Mouse (Mus musculus): ENCODE data around the gene Osbpl7. TPM values are rescaled to one million over a fixed set of nuclear protein-coding genes. Genes with fewer than 3 reads are reported as not detected.

Gene Osbpl7
- total and polyA plus RNA-seq, 3 experiments, result 7.4 to 24.4 (median 17.6) TPM

DNA sequence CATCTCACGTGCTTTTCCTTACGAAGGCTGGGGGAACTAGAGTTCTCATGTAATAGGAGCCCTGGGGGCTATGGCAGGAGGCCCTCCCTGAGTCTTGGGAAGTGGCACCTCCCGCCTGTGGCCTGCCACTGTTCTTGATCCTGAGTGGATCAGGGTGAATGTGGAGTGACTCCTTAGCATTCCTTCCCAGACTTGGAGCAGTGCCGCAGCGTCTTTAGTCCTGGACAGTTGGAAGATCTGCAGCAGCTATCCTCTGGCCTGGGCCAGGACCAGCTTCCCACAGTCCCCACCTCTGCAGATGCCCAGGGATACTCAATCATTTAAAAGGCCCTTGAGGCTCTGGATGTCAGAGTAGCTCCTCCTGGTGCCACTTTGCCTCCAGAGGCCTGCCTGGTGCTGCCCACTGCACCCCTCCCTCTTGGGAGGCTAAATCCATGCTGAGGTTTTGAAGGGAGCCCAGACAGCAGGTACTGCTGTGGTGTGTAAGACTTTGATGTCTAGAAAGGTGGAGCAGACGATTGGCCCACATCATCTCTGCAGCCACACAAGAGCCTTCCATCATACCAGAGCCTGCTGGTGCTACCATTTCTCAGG lies 839 bp upstream of the Osbpl7 start:
- Histone ChIP-seq H3K4me2 (ENCODE audit: insufficient read depth, low read depth, poor library complexity, severe bottlenecking) (no peak overlapping the region), H3K79me2 (replicated peaks; ENCODE audit: control insufficient read depth, extremely low read depth, insufficient read depth, poor library complexity, severe bottlenecking) (peaks cover 17% of the 10 kb centered on the region), H3K27ac (ENCODE audit: insufficient read depth, low read depth) (no peak overlapping the region), H3K27me3 (replicated peaks) (no peaks in the 10 kb centered on the region), H3K4me1 (ENCODE audit: control insufficient read depth in 1 of 2, insufficient read depth in 2 of 2) (peaks cover 14 to 29% of the 10 kb centered on the region in 2 experiments), H3K9me3 (replicated peaks; ENCODE audit: low read length) (peaks cover 4% of the 10 kb centered on the region), H3K36me3 (replicated peaks in 1 of 2; ENCODE audit: control insufficient read depth in 1 of 2, insufficient read depth in 1 of 2, low read length in 1 of 2) (peaks cover 45 to 63% of the 10 kb centered on the region in 2 experiments), H3K9ac (ENCODE audit: insufficient read depth, low read depth) (no peak overlapping the region), H3K4me3 (replicated peaks in 1 of 3; ENCODE audit: low read depth in 2 of 3, low read length in 2 of 3, poor library complexity in 1 of 3) (peak overlapping the region in 2 of 3 experiments; percentile 74 to 95)
- dilution Hi-C loops (cut with MboI; ENCODE audit: extremely low pct_ligation_motif_present, extremely low pct_unique_long_range_greater_than_20kb, low sequenced_read_pairs) (no loop called here), in situ Hi-C loops (cut with MboI; ENCODE audit: low pct_ligation_motif_present, low pct_unique_long_range_greater_than_20kb, low sequenced_read_pairs) (no loop called here)
- TF ChIP-seq POLR2AphosphoS2 (IDR thresholded peaks at IDR 0.05; ENCODE audit: low read depth, low read length) (peak; percentile 73; the same call in 1 of the 2 replicates), NRF1 (IDR thresholded peaks at IDR 0.05; ENCODE audit: low read depth, low read length) (no peak), BHLHE40 (IDR thresholded peaks at IDR 0.05; ENCODE audit: low read depth, low read length) (no peak)
- no peak for DNase-seq (ENCODE audit: extremely low read depth)

DNA sequence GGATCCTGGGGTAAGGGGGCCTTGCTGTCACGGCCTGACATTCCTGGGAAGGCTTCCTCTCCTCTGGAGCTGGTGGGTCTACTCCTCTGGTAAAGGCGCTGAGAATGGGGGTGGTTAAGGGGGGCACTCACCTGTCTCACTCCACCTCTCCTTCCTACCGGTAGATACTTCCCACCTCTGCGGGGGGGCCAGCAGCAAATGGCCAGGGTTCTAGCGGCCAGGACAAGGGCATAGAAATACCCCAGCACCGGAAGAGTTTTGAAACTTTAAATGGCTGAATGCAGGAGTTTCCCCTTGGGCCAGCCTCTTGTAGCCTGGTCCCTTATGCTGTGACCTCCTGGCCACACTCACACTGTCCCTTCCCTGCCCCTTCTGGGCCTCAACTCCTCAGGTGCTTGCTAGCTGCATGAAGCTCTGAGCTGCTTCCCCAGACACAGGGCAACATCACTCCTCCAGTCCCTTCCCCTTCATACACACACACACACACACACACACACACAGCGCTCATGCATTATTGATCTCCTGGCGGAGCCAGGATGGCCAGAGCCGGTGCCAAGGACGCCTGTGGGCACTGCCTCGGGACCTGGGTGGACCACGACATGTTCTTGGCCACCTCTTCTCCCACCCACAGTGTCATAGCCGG lies 637 bp downstream of the Osbpl7 start:
- peaks cover 15% of the 10 kb centered on the region for H3K79me2 ChIP-seq (replicated peaks; ENCODE audit: control insufficient read depth, extremely low read depth, insufficient read depth, poor library complexity, severe bottlenecking)
- H3K9ac ChIP-seq (ENCODE audit: insufficient read depth, low read depth), result peak overlapping the region; percentile 81
- no peaks in the 10 kb centered on the region for H3K9me3 ChIP-seq (replicated peaks; ENCODE audit: low read length)
- in situ Hi-C loops (cut with MboI; ENCODE audit: low pct_ligation_motif_present, low pct_unique_long_range_greater_than_20kb, low sequenced_read_pairs) (no loop called here), dilution Hi-C loops (cut with MboI; ENCODE audit: extremely low pct_ligation_motif_present, extremely low pct_unique_long_range_greater_than_20kb, low sequenced_read_pairs) (no loop called here)
- H3K27me3 ChIP-seq (replicated peaks), result no peaks in the 10 kb centered on the region
- DNase-seq (ENCODE audit: extremely low read depth), result no peak
- peak overlapping the region; percentile 74 to 95 (median 92) for H3K4me3 ChIP-seq (replicated peaks in 1 of 3; ENCODE audit: low read depth in 2 of 3, low read length in 2 of 3, poor library complexity in 1 of 3)
- H3K36me3 ChIP-seq (replicated peaks in 1 of 2; ENCODE audit: control insufficient read depth in 1 of 2, insufficient read depth in 1 of 2, low read length in 1 of 2), result peaks cover 52 to 63% of the 10 kb centered on the region in 2 experiments
- peaks cover 14 to 29% of the 10 kb centered on the region in 2 experiments for H3K4me1 ChIP-seq (ENCODE audit: control insufficient read depth in 1 of 2, insufficient read depth in 2 of 2)
- TF ChIP-seq POLR2AphosphoS2 (IDR thresholded peaks at IDR 0.05; ENCODE audit: low read depth, low read length) (no peak), SIN3A (IDR thresholded peaks at IDR 0.05; ENCODE audit: low read length) (0 out of 2 replicates have a peak, but pooled peaks have one; percentile 11), NRF1 (IDR thresholded peaks at IDR 0.05; ENCODE audit: low read depth, low read length) (0 out of 2 replicates have a peak, but pooled peaks have one; percentile 0), HCFC1 (IDR thresholded peaks at IDR 0.05; ENCODE audit: low read depth, low read length) (no peak)
- H3K27ac ChIP-seq (ENCODE audit: insufficient read depth, low read depth), result peak overlapping the region; percentile 40
- H3K4me2 ChIP-seq (ENCODE audit: insufficient read depth, low read depth, poor library complexity, severe bottlenecking), result peak overlapping the region; percentile 92

DNA sequence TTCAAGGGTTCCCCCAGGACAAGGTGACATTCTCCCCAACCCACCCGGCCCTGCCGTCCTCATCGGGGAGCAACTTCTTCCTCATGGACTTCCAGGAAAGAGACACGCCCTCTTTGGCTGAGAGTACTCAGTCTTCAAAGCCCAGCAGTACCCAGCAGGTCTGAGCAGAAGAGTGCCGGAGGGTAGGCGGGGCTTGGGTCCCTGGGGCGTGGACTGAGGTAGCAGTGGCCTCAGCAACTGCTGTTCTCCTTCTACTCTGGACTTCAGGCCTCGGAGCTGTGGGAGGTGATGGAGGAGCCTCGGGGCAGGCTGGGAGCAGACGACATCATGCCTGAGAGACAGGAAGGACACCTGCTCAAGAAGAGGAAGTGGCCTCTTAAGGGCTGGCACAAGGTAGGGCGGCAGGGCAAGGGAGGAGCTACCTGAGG lies 1.8 kb downstream of the Osbpl7 start:
- H3K79me2 ChIP-seq (replicated peaks; ENCODE audit: control insufficient read depth, extremely low read depth, insufficient read depth, poor library complexity, severe bottlenecking), result peaks cover 15% of the 10 kb centered on the region
- peaks cover 14 to 29% of the 10 kb centered on the region in 2 experiments for H3K4me1 ChIP-seq (ENCODE audit: control insufficient read depth in 1 of 2, insufficient read depth in 2 of 2)
- in situ Hi-C loops (cut with MboI; ENCODE audit: low pct_ligation_motif_present, low pct_unique_long_range_greater_than_20kb, low sequenced_read_pairs), result no loop called here
- no peaks in the 10 kb centered on the region for H3K9me3 ChIP-seq (replicated peaks; ENCODE audit: low read length)
- H3K4me3 ChIP-seq (replicated peaks in 1 of 3; ENCODE audit: low read depth in 2 of 3, low read length in 2 of 3, poor library complexity in 1 of 3), result peak overlapping the region; percentile 74 to 95 (median 92)
- peak overlapping the region; percentile 92 for H3K4me2 ChIP-seq (ENCODE audit: insufficient read depth, low read depth, poor library complexity, severe bottlenecking)
- dilution Hi-C loops (cut with MboI; ENCODE audit: extremely low pct_ligation_motif_present, extremely low pct_unique_long_range_greater_than_20kb, low sequenced_read_pairs), result no loop called here
- peak; percentile 79 for DNase-seq (ENCODE audit: extremely low read depth)
- peak overlapping the region; percentile 81; the same call in 1 of the 2 replicates for H3K9ac ChIP-seq (ENCODE audit: insufficient read depth, low read depth)
- H3K27me3 ChIP-seq (replicated peaks), result no peaks in the 10 kb centered on the region
- no peak overlapping the region for H3K27ac ChIP-seq (ENCODE audit: insufficient read depth, low read depth)
- H3K36me3 ChIP-seq (replicated peaks in 1 of 2; ENCODE audit: control insufficient read depth in 1 of 2, insufficient read depth in 1 of 2, low read length in 1 of 2), result peaks cover 55 to 64% of the 10 kb centered on the region in 2 experiments
- TF ChIP-seq MYC (IDR thresholded peaks at IDR 0.05; ENCODE audit: low read depth, low read length) (no peak; the same call in 1 of the 2 replicates), KAT2A (IDR thresholded peaks at IDR 0.05; ENCODE audit: insufficient replicate concordance, low read length) (no peak), RCOR1 (conservative IDR thresholded peaks at IDR 0.05; ENCODE audit: low read depth, low read length) (no peak), POLR2A (IDR thresholded peaks at IDR 0.05; ENCODE audit: low read depth, low read length) (peak; percentile 56; the same call in 1 of the 2 replicates), ZMIZ1 (IDR thresholded peaks at IDR 0.05; ENCODE audit: low read depth, low read length) (no peak), EP300 (IDR thresholded peaks at IDR 0.05; ENCODE audit: low read length) (no peak), SMC3 (IDR thresholded peaks at IDR 0.05; ENCODE audit: low read depth, low read length) (no peak), SIN3A (IDR thresholded peaks at IDR 0.05; ENCODE audit: low read length) (peak; percentile 70; the same call in 1 of the 2 replicates), MXI1 (IDR thresholded peaks at IDR 0.05; ENCODE audit: low read depth, low read length) (peak; percentile 78), RAD21 (IDR thresholded peaks at IDR 0.05; ENCODE audit: low read depth, low read length) (no peak), NRF1 (IDR thresholded peaks at IDR 0.05; ENCODE audit: low read depth, low read length) (no peak), ETS1 (conservative IDR thresholded peaks at IDR 0.05; ENCODE audit: low read depth, low read length) (no peak), MAFK (IDR thresholded peaks at IDR 0.05; ENCODE audit: insufficient replicate concordance, low read length) (no peak), ZNF384 (IDR thresholded peaks at IDR 0.05; ENCODE audit: low read depth, low read length) (no peak), CHD1 (IDR thresholded peaks at IDR 0.05; ENCODE audit: low read depth, low read length) (no peak), ZKSCAN1 (IDR thresholded peaks at IDR 0.05; ENCODE audit: borderline replicate concordance, low read depth, low read length) (no peak), PAX5 (IDR thresholded peaks at IDR 0.05; ENCODE audit: low read length) (no peak), ELF1 (IDR thresholded peaks at IDR 0.05; ENCODE audit: low read depth, low read length) (peak; percentile 59), POLR2AphosphoS2 (IDR thresholded peaks at IDR 0.05; ENCODE audit: low read depth, low read length) (no peak), MAX (IDR thresholded peaks at IDR 0.05; ENCODE audit: low read length) (no peak; the same call in 1 of the 2 replicates), NELFE (IDR thresholded peaks at IDR 0.05; ENCODE audit: low read depth, low read length) (peak; percentile 35; the same call in 1 of the 2 replicates)

All from CH12.LX (cell line).